Mouse (Mus musculus): ENCODE results near the gene Htra2.
A peak's percentile ranks its signal among the peaks of the same experiment; 100 is the strongest.

Gene Htra2

GRCm38 (mm10) chr6:83054871-83055431 is at the start of gene Htra2:
Htra2 (minus strand) TSS chr6:83055273.
- peak in 1 of 2 experiments; percentile 60 for DNase-seq

- DNase-seq: no peak
These were observed 49.1 kb upstream of the Htra2 start for GRCm38 (mm10) chr6:83104158-83104557.

GRCm38 (mm10) chr6:83103130-83103650 is 48.1 kb upstream of the Htra2 start:
- DNase-seq: no peak

GRCm38 (mm10) chr6:83101688-83102556 is 46.8 kb upstream of the Htra2 start:
- peak; percentile 63 to 78 for DNase-seq

- DNase-seq: peak; percentile 94 to 95
These were observed 46.2 kb upstream of the Htra2 start, which contains the start of the genes Ccdc142 and Gm42688 for GRCm38 (mm10) chr6:83101316-83101687. Ccdc142 (plus strand) TSS chr6:83101601. Gm42688 (plus strand) TSS chr6:83101617.

- peak; percentile 62 to 81 for DNase-seq
These were observed 43.3 kb upstream of the Htra2 start for GRCm38 (mm10) chr6:83098411-83098810.

- no peak for DNase-seq
These were observed 40.9 kb upstream of the Htra2 start for GRCm38 (mm10) chr6:83095968-83096367.

- peak; percentile 35 to 71 for DNase-seq
These were observed 37.5 kb upstream of the Htra2 start for GRCm38 (mm10) chr6:83092416-83093127.

GRCm38 (mm10) chr6:83087926-83088260 is 32.8 kb upstream of the Htra2 start:
- no peak for DNase-seq

- peak; percentile 47 to 68 for DNase-seq
These were observed 32.3 kb upstream of the Htra2 start for GRCm38 (mm10) chr6:83087205-83087925.

- peak in 1 of 2 experiments; percentile 25 for DNase-seq
These were observed 31.3 kb upstream of the Htra2 start, which contains the start of gene Lbx2 for GRCm38 (mm10) chr6:83086121-83087035. Lbx2 (plus strand) TSS chr6:83086367.

GRCm38 (mm10) chr6:83084477-83084876 is 29.4 kb upstream of the Htra2 start:
- DNase-seq: peak; percentile 14 to 36

- DNase-seq: no peak
These were observed 28.4 kb upstream of the Htra2 start for GRCm38 (mm10) chr6:83083497-83083896.

GRCm38 (mm10) chr6:83080210-83080609 is 25.1 kb upstream of the Htra2 start:
- DNase-seq: no peak

- DNase-seq: peak; percentile 99 to 100
These were observed 23.3 kb upstream of the Htra2 start for GRCm38 (mm10) chr6:83078324-83078858.

- DNase-seq: peak in 1 of 2 experiments; percentile 53
These were observed 22.7 kb upstream of the Htra2 start, which contains the start of gene Pcgf1 for GRCm38 (mm10) chr6:83077630-83078323. Pcgf1 (plus strand) TSS chr6:83077869.

GRCm38 (mm10) chr6:83074979-83075378 is 19.9 kb upstream of the Htra2 start:
- DNase-seq: peak in 1 of 2 experiments; percentile 43

GRCm38 (mm10) chr6:83071220-83071619 is 16.1 kb upstream of the Htra2 start:
- DNase-seq: no peak

- peak in 1 of 2 experiments; percentile 32 for DNase-seq
These were observed 15.5 kb upstream of the Htra2 start for GRCm38 (mm10) chr6:83070311-83071219.

GRCm38 (mm10) chr6:83070247-83070310 is 15.0 kb upstream of the Htra2 start, which contains the start of gene Tlx2:
Tlx2 (minus strand) TSS chr6:83070293.
- no peak for DNase-seq

Data from kidney, postnatal 36 days (tissue).